Mouse (Mus musculus) liver, postnatal 0 days (tissue): ENCODE results near the gene Zfp618.

Source experiments
- CTCF ChIP-seq: sonication (generic); IDR thresholded peaks from 2 replicates; pipeline ENCODE4 v1.5.1; 2016; ENCODE audit warnings: antibody characterized with exemption, low read depth
- EP300 ChIP-seq: IDR thresholded peaks from 2 replicates; pipeline ENCODE4 v1.6.1; 2016; ENCODE audit warnings: antibody characterized with exemption, low read depth, mild to moderate bottlenecking

DNA sequence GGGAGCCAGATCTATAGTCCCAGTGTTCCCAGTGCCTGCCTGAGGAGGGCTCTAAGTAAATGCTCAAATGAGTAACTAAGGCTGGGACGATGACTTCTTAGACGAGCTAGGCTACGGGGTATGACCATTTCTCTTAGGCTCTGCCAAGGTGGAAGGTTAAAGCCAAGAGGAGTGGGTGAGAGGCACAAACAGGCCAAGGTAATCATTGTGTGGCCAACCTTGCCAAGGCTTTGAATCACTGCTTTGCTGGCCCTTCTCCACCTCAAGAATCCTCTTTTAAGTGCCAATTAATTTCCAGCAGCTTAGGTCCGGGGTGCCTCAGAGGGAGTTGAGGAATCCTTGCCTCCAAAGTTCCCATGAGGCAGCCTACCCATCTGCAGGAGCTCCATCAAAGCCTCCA, 204.7 kb downstream of the Zfp618 start:
- no peak for TF ChIP-seq CTCF
- TF ChIP-seq EP300 = no peak
